Mouse (Mus musculus) kidney, postnatal 36 days (tissue): ENCODE measurements around the gene 4430402I18Rik.
"Not testable (repeated sequence)": the region's sequence is repeated elsewhere in the genome, so short reads cannot be mapped to it uniquely, and the experiment has no call there.

Source experiments
- DNase-seq, 2 experiments: peaks; one replicate each; pipeline ENCODE4 v3.0.0; 2021 to 2022; ENCODE audit warnings: mixed read lengths in 2 of 2

The 4430402I18Rik gene

GRCm38 (mm10) chr19:28967652-28968051 is at the start of gene 4430402I18Rik:
4430402I18Rik (minus strand) TSS chr19:28967800.
- DNase-seq = no peak

GRCm38 (mm10) chr19:29016786-29017185 is 49.2 kb upstream of the 4430402I18Rik start:
- no peak for DNase-seq

- no peak for DNase-seq
These were observed 48.7 kb upstream of the 4430402I18Rik start for GRCm38 (mm10) chr19:29016204-29016765.

GRCm38 (mm10) chr19:29015410-29016203 is 48.0 kb upstream of the 4430402I18Rik start:
- no peak for DNase-seq

GRCm38 (mm10) chr19:29014466-29015055 is 47.0 kb upstream of the 4430402I18Rik start:
- DNase-seq = peak in 1 of 2 experiments; percentile 40

GRCm38 (mm10) chr19:29011355-29011990 is 43.9 kb upstream of the 4430402I18Rik start:
- no peak for DNase-seq

- no peak for DNase-seq
These were observed 41.4 kb upstream of the 4430402I18Rik start for GRCm38 (mm10) chr19:29009046-29009445.

GRCm38 (mm10) chr19:29008069-29008706 is 40.6 kb upstream of the 4430402I18Rik start:
- no peak for DNase-seq

GRCm38 (mm10) chr19:29000321-29000720 is 32.7 kb upstream of the 4430402I18Rik start:
- not testable (repeated sequence) for DNase-seq

GRCm38 (mm10) chr19:28997976-28998630 is 30.5 kb upstream of the 4430402I18Rik start:
- DNase-seq = no peak

GRCm38 (mm10) chr19:28995366-28995765 is 27.8 kb upstream of the 4430402I18Rik start:
- no peak for DNase-seq

- DNase-seq = peak in 1 of 2 experiments; percentile 28
These were observed 27.3 kb upstream of the 4430402I18Rik start for GRCm38 (mm10) chr19:28994870-28995269.

GRCm38 (mm10) chr19:28991391-28991790 is 23.8 kb upstream of the 4430402I18Rik start:
- DNase-seq = peak in 1 of 2 experiments; percentile 39

- peak in 1 of 2 experiments; percentile 65 for DNase-seq
These were observed 23.1 kb upstream of the 4430402I18Rik start for GRCm38 (mm10) chr19:28990590-28991221.

GRCm38 (mm10) chr19:28990194-28990589 is 22.6 kb upstream of the 4430402I18Rik start, which contains the start of gene Cdc37l1:
Cdc37l1 (plus strand) TSS chr19:28990352.
- peak; percentile 99 to 100 for DNase-seq

- DNase-seq = no peak
These were observed 21.9 kb upstream of the 4430402I18Rik start for GRCm38 (mm10) chr19:28989515-28989914.

- DNase-seq = no peak
These were observed 15.0 kb upstream of the 4430402I18Rik start for GRCm38 (mm10) chr19:28982617-28983016.

GRCm38 (mm10) chr19:28974862-28975611 is 7.4 kb upstream of the 4430402I18Rik start:
- DNase-seq = peak; percentile 88 to 95

GRCm38 (mm10) chr19:28970251-28970650 is 2.7 kb upstream of the 4430402I18Rik start:
- peak; percentile 21 for DNase-seq

- DNase-seq = no peak
These were observed 1.6 kb upstream of the 4430402I18Rik start for GRCm38 (mm10) chr19:28969231-28969630.

GRCm38 (mm10) chr19:28968178-28968577 is 578 bp upstream of the 4430402I18Rik start:
- DNase-seq = no peak
